Mouse (Mus musculus) heart, postnatal 0 days (tissue): Measurements from ENCODE around the gene Clnk. TPM values are rescaled to one million over a fixed set of nuclear protein-coding genes. Genes with fewer than 3 reads are reported as not detected.

Experiments
- ATAC-seq: fragments of 200-750 bp; cut with Nextera tagmentation; 2 replicates; pipeline ENCODE4 v1.8.0; 2017; ENCODE audit warnings: low read depth, moderate number of reproducible peaks, moderate library complexity; ENCODE audit not compliant: insufficient read depth
- DNase-seq: peaks from one replicate; pipeline ENCODE4 v3.0.0-alpha.2; 2016; ENCODE audit warnings: low spot score
- H3K27ac ChIP-seq: fragments of 300-500 bp; sonication (generic); 2 replicates; pipeline ENCODE4 v1.5.1; 2014; ENCODE audit warnings: low read depth, mild to moderate bottlenecking
- H3K27me3 ChIP-seq: fragments of 300-500 bp; sonication (generic); 2 replicates; pipeline ENCODE4 v1.6.1; 2014; ENCODE audit warnings: low read length, mixed read lengths; ENCODE audit not compliant: control insufficient read depth, insufficient read depth
- H3K36me3 ChIP-seq: fragments of 300-500 bp; sonication (generic); replicated peaks from 2 replicates; pipeline ENCODE4 v1.6.1; 2014; ENCODE audit warnings: low read length, mixed read lengths; ENCODE audit not compliant: control insufficient read depth, insufficient read depth
- H3K4me1 ChIP-seq: fragments of 300-500 bp; sonication (generic); 2 replicates; pipeline ENCODE4 v1.6.1; 2014; ENCODE audit warnings: antibody characterized with exemption; ENCODE audit not compliant: control insufficient read depth, insufficient read depth
- H3K4me2 ChIP-seq: fragments of 300-500 bp; sonication (generic); 2 replicates; pipeline ENCODE4 v1.6.1; 2014; ENCODE audit warnings: low read depth, mild to moderate bottlenecking, low read length, moderate library complexity
- H3K4me3 ChIP-seq: fragments of 300-500 bp; sonication (generic); 2 replicates; pipeline ENCODE4 v1.5.1; 2014; ENCODE audit warnings: low read depth, low read length
- H3K9ac ChIP-seq: fragments of 300-500 bp; sonication (generic); replicated peaks from 2 replicates; pipeline ENCODE4 v1.6.1; 2014; ENCODE audit warnings: low read depth, low read length, mixed read lengths
- H3K9me3 ChIP-seq: fragments of 300-500 bp; sonication (generic); replicated peaks from 2 replicates; pipeline ENCODE4 v1.6.1; 2016; ENCODE audit warnings: low read length; ENCODE audit not compliant: control insufficient read depth
- CTCF ChIP-seq: IDR thresholded peaks from 2 replicates; pipeline ENCODE4 v1.5.1; 2016; ENCODE audit warnings: antibody characterized with exemption, control low read depth, low read depth
- EP300 ChIP-seq: IDR thresholded peaks from 2 replicates; pipeline ENCODE4 v1.6.1; 2016; ENCODE audit warnings: antibody characterized with exemption, low read depth
- WGBS: fragments of 180-500 bp; shearing (Covaris S2); extraction: QIAGEN DNeasy Blood & Tissue Kit; methylation state at CpG from one replicate; pipeline ENCODE4 v1.1.7; 2014; 5-methylcytosine and 5-hydroxymethylcytosine counted together
- polyA plus RNA-seq: library from polyadenylated mRNA; unstranded; fragments of >200 nt; fragmentation: Nextera tagmentation; extraction: Ambion mirVana; gene quantifications from 2 replicates; pipeline ENCODE4 v1.2.1, GENCODE M21; 2015
- total RNA-seq: library from RNA; depleted of rRNA; stranded (reverse); fragments of >200 nt; gene quantifications from 2 replicates; pipeline ENCODE4 v1.2.3, GENCODE M21; 2014; ENCODE audit warnings: low replicate concordance; rRNA removed

Gene Clnk
- total and polyA plus RNA-seq, 2 experiments from 2014 or later = not detected

- no peak for TF ChIP-seq EP300
- TF ChIP-seq CTCF = no peak
- DNase-seq (no peak), ATAC-seq (no peak)
- 76% methylated on average over 5 of the region's 5 CpGs for whole genome bisulfite sequencing
- Histone ChIP-seq H3K4me3 (no peak overlapping the region), H3K9me3 (no peaks in the 10 kb centered on the region), H3K9ac (no peak overlapping the region), H3K4me2 (no peak overlapping the region), H3K4me1 (no peaks in the 10 kb centered on the region), H3K36me3 (no peaks in the 10 kb centered on the region), H3K27me3 (no peaks in the 10 kb centered on the region), H3K27ac (no peak overlapping the region)
These were observed 217.8 kb downstream of the Clnk start for GRCm38 (mm10) chr5:38658836-38659235.

Other genes with a start within 250 kb of the Clnk start
- gene Zfp518b, start 192.0 kb downstream of the Clnk start, total RNA-seq = 8.2 and 10.2 TPM in 2 replicates
- gene Zfp518b, start 192.0 kb downstream of the Clnk start, polyA plus RNA-seq = 3.3 and 4.0 TPM in 2 replicates